Mouse (Mus musculus) kidney, embryonic 14.5 days (tissue): ENCODE results near the gene Fcrl6. TPM values are rescaled to one million over a fixed set of nuclear protein-coding genes. Genes with fewer than 3 reads are reported as not detected.

Experiments used
- ATAC-seq: fragments of 200-750 bp; cut with Nextera tagmentation; 2 replicates; pipeline ENCODE4 v1.8.0; 2017; ENCODE audit warnings: moderate number of reproducible peaks, mild to moderate bottlenecking, moderate TSS enrichment, moderate library complexity; ENCODE audit not compliant: low FRiP score, low TSS enrichment
- H3K27ac ChIP-seq: fragments of 300-500 bp; sonication (generic); 2 replicates; pipeline ENCODE4 v1.5.1; 2014; ENCODE audit warnings: low read depth, mild to moderate bottlenecking, low read length, moderate library complexity, mixed read lengths
- H3K27me3 ChIP-seq: fragments of 300-500 bp; sonication (generic); 2 replicates; pipeline ENCODE4 v1.6.1; 2014; ENCODE audit warnings: mild to moderate bottlenecking, low read length; ENCODE audit not compliant: control insufficient read depth, insufficient read depth
- H3K36me3 ChIP-seq: fragments of 300-500 bp; sonication (generic); 2 replicates; pipeline ENCODE4 v1.6.1; 2014; ENCODE audit warnings: low read length, mixed read lengths; ENCODE audit not compliant: control insufficient read depth, insufficient read depth
- H3K4me1 ChIP-seq: fragments of 300-500 bp; sonication (generic); 2 replicates; pipeline ENCODE4 v1.6.1; 2014; ENCODE audit warnings: low read length, mixed read lengths; ENCODE audit not compliant: control insufficient read depth, insufficient read depth
- H3K4me2 ChIP-seq: fragments of 300-500 bp; sonication (generic); replicated peaks from 2 replicates; pipeline ENCODE4 v1.6.1; 2014; ENCODE audit warnings: low read depth, mild to moderate bottlenecking, low read length
- H3K4me3 ChIP-seq: fragments of 300-500 bp; sonication (generic); 2 replicates; pipeline ENCODE4 v1.5.1; 2014; ENCODE audit warnings: mild to moderate bottlenecking, low read length
- H3K9ac ChIP-seq: fragments of 300-500 bp; sonication (generic); 2 replicates; pipeline ENCODE4 v1.6.1; 2014; ENCODE audit warnings: low read depth, mild to moderate bottlenecking, low read length, moderate library complexity
- H3K9me3 ChIP-seq: fragments of 300-500 bp; sonication (generic); 2 replicates; pipeline ENCODE4 v1.6.1; 2016; ENCODE audit warnings: low read length; ENCODE audit not compliant: control insufficient read depth
- WGBS: fragments of 180-500 bp; shearing (Covaris S2); extraction: QIAGEN DNeasy Blood & Tissue Kit; methylation state at CpG from one replicate; pipeline ENCODE4 v1.1.7; 2014; 5-methylcytosine and 5-hydroxymethylcytosine counted together
- polyA plus RNA-seq: library from polyadenylated mRNA; unstranded; fragments of >200 nt; fragmentation: Nextera tagmentation; extraction: Ambion mirVana; gene quantifications from 2 replicates; pipeline ENCODE4 v1.2.1, GENCODE M21; 2014

Gene Fcrl6
- polyA plus RNA-seq, 1 experiment from 2014 or later: not detected

DNA sequence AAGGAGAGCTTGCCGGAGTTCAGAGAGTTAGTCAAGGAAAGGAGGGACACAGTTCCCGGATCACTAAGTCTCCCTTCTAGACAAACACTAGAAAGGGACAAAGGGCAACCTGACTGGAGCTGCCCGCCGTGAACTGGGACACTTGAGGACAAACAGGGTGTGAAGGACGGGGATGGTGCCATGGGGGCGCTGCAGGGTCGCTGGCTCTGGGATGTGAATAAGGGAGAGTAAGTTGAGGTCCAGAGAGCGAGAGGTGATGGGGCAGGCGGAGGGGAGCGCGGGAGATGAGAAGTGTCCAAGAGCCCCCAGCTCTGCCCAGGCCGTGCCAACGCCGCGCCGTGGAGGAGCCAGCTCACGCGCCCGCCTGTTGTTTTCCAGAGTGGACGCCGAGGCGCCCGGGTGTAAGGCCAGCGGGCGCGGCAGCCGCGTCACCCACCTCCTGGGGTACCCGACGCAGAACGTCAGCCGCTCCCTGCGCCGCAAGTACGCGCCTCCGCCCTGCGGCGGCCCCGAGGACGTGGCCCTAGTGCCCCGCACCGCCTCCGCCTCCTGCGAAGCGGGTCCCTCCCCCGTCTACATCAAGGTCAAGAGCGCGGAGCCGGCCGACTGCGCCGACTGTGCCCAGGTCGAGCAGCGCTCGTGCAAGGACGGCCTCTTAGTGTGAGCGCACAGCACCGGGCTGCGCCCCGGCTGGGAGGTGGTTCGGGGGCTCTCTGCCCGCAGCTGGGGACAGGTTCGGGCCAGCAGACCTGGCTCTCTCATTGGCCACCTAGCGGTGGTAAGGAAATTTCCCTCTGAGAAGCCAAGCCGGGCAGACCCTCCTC is 39.5 kb downstream of the Fcrl6 start:
- ATAC-seq: peak; percentile 90
- Histone ChIP-seq H3K4me2 (peak overlapping the region; percentile 92), H3K4me1 (peaks cover 11% of the 10 kb centered on the region), H3K27me3 (peaks cover 24% of the 10 kb centered on the region), H3K9me3 (no peaks in the 10 kb centered on the region), H3K4me3 (peak overlapping the region; percentile 68), H3K27ac (no peak overlapping the region), H3K36me3 (no peaks in the 10 kb centered on the region), H3K9ac (peak overlapping the region; percentile 64)
- WGBS: under 1% methylated on average over 65 of the region's 66 CpGs

DNA sequence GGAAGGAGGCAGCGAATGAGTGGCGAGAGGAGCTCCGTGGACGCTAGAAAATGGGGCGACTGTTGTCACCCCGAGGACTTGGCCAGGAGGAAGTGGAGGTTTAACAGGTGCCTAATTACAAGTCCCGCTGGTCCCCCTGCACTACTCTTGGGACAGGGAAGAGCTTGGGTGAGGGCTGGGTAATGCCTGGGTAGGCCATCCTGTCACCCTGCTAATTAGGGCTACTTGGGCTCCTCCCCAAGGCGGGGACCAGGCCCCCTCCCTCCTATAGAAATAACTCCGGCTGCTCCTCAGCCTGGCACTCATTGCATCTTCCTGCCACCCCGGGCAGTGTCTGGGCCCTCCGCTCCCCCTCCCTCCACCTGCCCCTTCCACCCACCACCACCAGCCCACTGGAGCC is 46.7 kb downstream of the Fcrl6 start, which contains the start of gene Vsig8:
Gene Vsig8, plus strand, starts transcription at position 301 of the 400 bp plus-strand sequence.
- Histone ChIP-seq H3K4me3 (no peak within 1 kb of the TSS), H3K27me3 (peaks cover 4% of the 10 kb centered on the region; the same call in 1 of the 2 replicates), H3K9ac (no peak within 1 kb of the TSS), H3K36me3 (no peaks in the 10 kb centered on the region), H3K9me3 (no peaks in the 10 kb centered on the region), H3K27ac (no peak within 1 kb of the TSS), H3K4me2 (no peak within 1 kb of the TSS), H3K4me1 (peaks cover 10% of the 10 kb centered on the region; the same call in 1 of the 2 replicates)
- no peak for ATAC-seq
- WGBS: 72% methylated on average over 11 of the region's 11 CpGs

GRCm38 (mm10) chr1:172552623-172553022 is 49.7 kb downstream of the Fcrl6 start:
- H3K27ac ChIP-seq: 0 out of 2 replicates have a peak overlapping the region, but pooled peaks have one; percentile 37
- H3K4me1 ChIP-seq: peaks cover 15% of the 10 kb centered on the region
- H3K9ac ChIP-seq: no peak overlapping the region
- ATAC-seq: no peak
- H3K4me3 ChIP-seq: no peak overlapping the region
- no peaks in the 10 kb centered on the region for H3K36me3 ChIP-seq
- 45% methylated on average over 1 of the region's 1 CpGs for WGBS
- no peak overlapping the region for H3K4me2 ChIP-seq
- no peaks in the 10 kb centered on the region for H3K9me3 ChIP-seq
- no peaks in the 10 kb centered on the region for H3K27me3 ChIP-seq

DNA sequence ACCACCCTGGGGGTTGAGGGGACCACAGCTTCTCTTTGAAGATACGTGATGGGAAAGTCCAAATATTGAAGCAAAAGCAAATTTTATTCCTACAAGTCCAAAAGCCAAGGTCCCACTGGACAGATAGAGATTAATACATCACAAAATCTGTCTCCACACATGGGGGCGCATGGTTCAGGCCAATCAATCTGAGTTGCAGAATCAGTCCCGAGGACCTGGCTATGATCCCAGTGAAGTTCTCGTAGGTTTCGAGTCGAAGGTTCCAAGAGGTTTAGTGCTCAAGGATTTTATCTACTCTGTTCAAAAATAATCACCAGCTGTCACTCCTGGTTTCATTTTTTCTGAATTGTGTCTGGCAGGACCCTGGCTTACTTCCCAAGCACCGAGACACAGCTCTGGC is 51.3 kb downstream of the Fcrl6 start:
- no peaks in the 10 kb centered on the region for H3K9me3 ChIP-seq
- peak overlapping the region; percentile 42 for H3K4me2 ChIP-seq
- 54% methylated on average over 7 of the region's 7 CpGs for WGBS
- no peaks in the 10 kb centered on the region for H3K36me3 ChIP-seq
- H3K27ac ChIP-seq: no peak overlapping the region
- no peak overlapping the region for H3K9ac ChIP-seq
- H3K4me1 ChIP-seq: peaks cover 15% of the 10 kb centered on the region
- peak overlapping the region; percentile 38 for H3K4me3 ChIP-seq
- no peak for ATAC-seq
- H3K27me3 ChIP-seq: no peaks in the 10 kb centered on the region

DNA sequence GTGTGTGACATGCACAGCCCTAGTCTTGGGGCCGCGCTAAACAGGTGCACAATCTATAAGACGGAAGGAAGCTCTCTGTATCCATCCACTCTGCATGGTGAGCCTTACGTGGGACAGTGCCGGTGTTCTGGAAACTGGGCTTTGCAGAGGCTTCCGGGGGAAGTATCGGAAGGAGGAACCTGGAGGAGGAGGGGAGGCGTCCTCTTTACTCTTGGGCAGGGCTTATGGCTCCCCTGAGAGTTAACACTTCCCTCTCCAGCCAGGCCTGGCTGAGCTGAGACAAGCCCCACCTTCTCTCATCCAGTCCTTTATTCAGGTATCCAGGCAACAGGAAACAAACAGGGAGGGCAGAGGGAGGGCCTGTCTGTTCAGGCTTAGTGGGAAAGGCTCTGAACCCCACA is 51.8 kb downstream of the Fcrl6 start:
- peak; percentile 91 for ATAC-seq
- Histone ChIP-seq H3K9me3 (no peaks in the 10 kb centered on the region), H3K9ac (peak overlapping the region; percentile 3; the same call in 1 of the 2 replicates), H3K4me3 (peak overlapping the region; percentile 38), H3K27me3 (no peaks in the 10 kb centered on the region), H3K4me1 (peaks cover 15% of the 10 kb centered on the region), H3K36me3 (no peaks in the 10 kb centered on the region), H3K4me2 (peak overlapping the region; percentile 42), H3K27ac (no peak overlapping the region)
- WGBS: under 1% methylated on average over 8 of the region's 8 CpGs

DNA sequence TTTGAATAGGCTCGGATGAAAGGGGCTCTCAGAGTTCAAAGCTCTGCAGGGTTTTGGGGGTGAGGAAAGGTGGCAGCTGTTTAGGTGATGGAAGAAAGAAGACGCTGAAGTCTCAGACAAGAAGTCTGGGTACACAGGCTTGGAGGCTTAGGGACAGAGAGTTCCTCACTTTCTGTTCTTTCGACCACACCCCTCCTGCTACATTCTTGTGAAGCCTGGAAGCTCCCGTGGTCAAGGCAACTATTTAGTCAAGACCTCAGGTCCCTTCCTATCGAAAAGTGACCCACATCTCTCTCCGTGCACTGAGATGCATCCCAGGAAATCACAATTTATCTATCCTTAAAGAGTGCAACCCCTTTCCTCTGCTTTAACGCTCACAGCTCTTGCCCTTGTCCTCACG is 52.6 kb downstream of the Fcrl6 start:
- H3K4me1 ChIP-seq: peaks cover 15% of the 10 kb centered on the region
- peak overlapping the region; percentile 42 for H3K4me2 ChIP-seq
- H3K9ac ChIP-seq: peak overlapping the region; percentile 3; the same call in 1 of the 2 replicates
- no peak for ATAC-seq
- WGBS: 5% methylated on average over 8 of the region's 8 CpGs
- H3K27me3 ChIP-seq: no peaks in the 10 kb centered on the region
- no peaks in the 10 kb centered on the region for H3K36me3 ChIP-seq
- peak overlapping the region; percentile 38 for H3K4me3 ChIP-seq
- H3K9me3 ChIP-seq: no peaks in the 10 kb centered on the region
- H3K27ac ChIP-seq: no peak overlapping the region

- Histone ChIP-seq H3K4me2 (peak overlapping the region; percentile 42; the same call in 1 of the 2 replicates), H3K27ac (no peak overlapping the region), H3K9me3 (no peaks in the 10 kb centered on the region), H3K27me3 (no peaks in the 10 kb centered on the region), H3K4me3 (no peak overlapping the region; the same call in 1 of the 2 replicates), H3K36me3 (no peaks in the 10 kb centered on the region), H3K4me1 (peaks cover 15% of the 10 kb centered on the region), H3K9ac (no peak overlapping the region)
- WGBS: 19% methylated on average over 2 of the region's 2 CpGs
- ATAC-seq: no peak
Observed at GRCm38 (mm10) chr1:172549314-172549713, 53.0 kb downstream of the Fcrl6 start.

DNA sequence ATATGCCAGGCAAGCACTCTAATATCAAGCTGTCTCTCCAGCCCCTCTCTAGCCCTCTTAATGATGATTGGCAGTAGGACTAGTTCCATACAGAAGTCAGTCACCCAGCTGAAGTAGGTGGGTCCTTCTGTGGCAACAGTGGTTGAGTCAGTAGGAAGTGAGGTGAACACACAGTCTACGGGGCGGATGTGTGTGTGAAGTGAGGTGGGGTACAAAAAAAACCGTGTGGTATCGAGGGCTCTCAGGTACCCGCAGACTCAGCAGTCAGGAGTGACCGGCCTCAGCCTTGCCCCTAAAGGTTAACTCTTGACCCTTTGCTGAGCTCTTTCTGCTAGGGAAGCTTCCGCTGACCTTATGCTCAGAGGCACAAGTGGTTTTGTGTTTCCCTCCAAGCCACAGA is 53.9 kb downstream of the Fcrl6 start:
- Histone ChIP-seq H3K4me2 (no peak overlapping the region), H3K27me3 (no peaks in the 10 kb centered on the region), H3K9ac (no peak overlapping the region), H3K36me3 (no peaks in the 10 kb centered on the region), H3K27ac (no peak overlapping the region), H3K9me3 (no peaks in the 10 kb centered on the region), H3K4me1 (peaks cover 11% of the 10 kb centered on the region), H3K4me3 (no peak overlapping the region)
- no peak for ATAC-seq
- 41% methylated on average over 7 of the region's 7 CpGs for WGBS
